8 mouse cellular contexts compared by ENCODE assay signal in the genomic region with DNA sequence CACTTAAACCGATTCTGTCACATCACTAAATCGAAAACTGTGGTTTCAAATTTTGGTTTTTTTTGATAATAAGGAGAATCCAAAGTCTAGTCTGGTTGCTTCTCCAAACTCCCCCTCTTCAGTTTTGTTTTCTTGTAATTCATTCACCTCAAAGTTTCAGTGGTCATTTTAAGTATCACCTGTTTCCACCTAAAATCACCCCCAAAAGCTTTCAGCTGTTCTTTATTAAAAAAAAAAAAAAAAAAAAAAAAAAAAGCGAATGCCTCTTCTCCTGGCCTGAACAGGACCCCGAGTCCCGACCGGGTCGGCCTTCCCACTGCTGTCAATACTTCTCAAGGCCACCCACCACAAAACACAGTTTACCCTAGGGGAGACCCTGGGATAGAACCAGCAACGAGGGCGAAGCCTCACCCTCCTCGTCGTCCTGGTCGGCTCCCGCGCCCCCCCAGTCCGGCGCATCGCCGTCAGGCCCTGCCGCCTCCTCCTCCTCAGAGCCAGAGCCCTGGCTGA. TPM values are rescaled to one million over a fixed set of nuclear protein-coding genes. Genes with fewer than 3 reads are reported as not detected.
DNase-seq lines count a peak whose midpoint lies in the region; ATAC-seq and TF ChIP-seq lines count a peak whose summit lies in the region.

No protein-coding gene starts in this region.

- peaks cover 22% of the 10 kb centered on the region for H3K36me3 ChIP-seq in heart, embryonic 12.5 days
- H3K36me3 ChIP-seq in CH12.LX (replicated peaks in 1 of 2; ENCODE audit: control insufficient read depth in 1 of 2, insufficient read depth in 1 of 2, low read length in 1 of 2), result peaks cover 24 to 50% of the 10 kb centered on the region in 2 experiments
- H3K36me3 ChIP-seq in forebrain, embryonic 16.5 days (ENCODE audit: control insufficient read depth, insufficient read depth), result peaks cover 11% of the 10 kb centered on the region
- H3K36me3 ChIP-seq in liver, postnatal 0 days (replicated peaks; ENCODE audit: insufficient read depth, low read length), result peaks cover 29% of the 10 kb centered on the region

- 9% methylated on average over 19 of the region's 19 CpGs for WGBS in heart, embryonic 12.5 days
- WGBS in forebrain, embryonic 16.5 days, result 9% methylated on average over 19 of the region's 19 CpGs
- WGBS in liver, postnatal 0 days (ENCODE audit: insufficient replicate concordance), result 7% methylated on average over 19 of the region's 19 CpGs

- no peak for DNase-seq in heart, postnatal 14 days
- DNase-seq in CH12.LX (ENCODE audit: extremely low read depth), result no peak
- DNase-seq in liver, postnatal 0 days, result no peak
- DNase-seq in gastrocnemius, postnatal 14 days, result no peak
- no peak for DNase-seq in kidney, postnatal 14 days

- H3K79me2 ChIP-seq in CH12.LX (replicated peaks; ENCODE audit: control insufficient read depth, extremely low read depth, insufficient read depth, poor library complexity, severe bottlenecking), result peaks cover 28% of the 10 kb centered on the region

- peak overlapping the region; percentile 74 for H3K4me2 ChIP-seq in heart, embryonic 12.5 days
- H3K4me2 ChIP-seq in CH12.LX (ENCODE audit: insufficient read depth, low read depth, poor library complexity, severe bottlenecking), result peak overlapping the region; percentile 77
- H3K4me2 ChIP-seq in forebrain, embryonic 16.5 days (ENCODE audit: low read length), result peak overlapping the region; percentile 83
- peak overlapping the region; percentile 90 for H3K4me2 ChIP-seq in liver, postnatal 0 days (ENCODE audit: low read depth, low read length)

- no peaks in the 10 kb centered on the region for H3K27me3 ChIP-seq in heart, embryonic 12.5 days (replicated peaks)
- H3K27me3 ChIP-seq in CH12.LX (replicated peaks), result no peaks in the 10 kb centered on the region
- H3K27me3 ChIP-seq in forebrain, embryonic 16.5 days (replicated peaks; ENCODE audit: control insufficient read depth, insufficient read depth, low read length), result no peaks in the 10 kb centered on the region
- no peaks in the 10 kb centered on the region for H3K27me3 ChIP-seq in liver, postnatal 0 days (ENCODE audit: insufficient read depth, low read length)

- H3K4me1 ChIP-seq in heart, embryonic 12.5 days (replicated peaks), result peaks cover 21% of the 10 kb centered on the region
- H3K4me1 ChIP-seq in CH12.LX (ENCODE audit: control insufficient read depth in 1 of 2, insufficient read depth in 2 of 2), result peaks cover 5 to 26% of the 10 kb centered on the region in 2 experiments
- H3K4me1 ChIP-seq in forebrain, embryonic 16.5 days (replicated peaks; ENCODE audit: control insufficient read depth, insufficient read depth, low read length), result peaks cover 20% of the 10 kb centered on the region
- H3K4me1 ChIP-seq in liver, postnatal 0 days (ENCODE audit: insufficient read depth), result peaks cover 15% of the 10 kb centered on the region

- peak overlapping the region; percentile 79 for H3K27ac ChIP-seq in heart, embryonic 12.5 days (ENCODE audit: poor library complexity, severe bottlenecking)
- H3K27ac ChIP-seq in CH12.LX (ENCODE audit: insufficient read depth, low read depth), result peak overlapping the region; percentile 86
- peak overlapping the region; percentile 86 for H3K27ac ChIP-seq in forebrain, embryonic 16.5 days (ENCODE audit: low read length)
- peak overlapping the region; percentile 91 for H3K27ac ChIP-seq in liver, postnatal 0 days (ENCODE audit: low read depth)

- no peak for TF ChIP-seq EP300 in CH12.LX (IDR thresholded peaks at IDR 0.05; ENCODE audit: low read length)
- TF ChIP-seq EP300 in liver, postnatal 0 days (IDR thresholded peaks at IDR 0.05; ENCODE audit: low read depth), result no peak

- in situ Hi-C loops in CH12.LX (cut with MboI; ENCODE audit: low pct_ligation_motif_present, low pct_unique_long_range_greater_than_20kb, low sequenced_read_pairs), result no loop called here

- no peak for TF ChIP-seq CTCF in CH12.LX (conservative IDR thresholded peaks at IDR 0.05 in 1 of 2, IDR thresholded peaks at IDR 0.05 in 1 of 2; ENCODE audit: low read depth in 2 of 2, low read length in 2 of 2)
- no peak for TF ChIP-seq CTCF in liver, postnatal 0 days (IDR thresholded peaks at IDR 0.05; ENCODE audit: low read depth)

- H3K9me3 ChIP-seq in heart, embryonic 12.5 days (replicated peaks), result no peaks in the 10 kb centered on the region
- no peaks in the 10 kb centered on the region for H3K9me3 ChIP-seq in CH12.LX (replicated peaks; ENCODE audit: low read length)
- H3K9me3 ChIP-seq in forebrain, embryonic 16.5 days (ENCODE audit: control insufficient read depth, low read length), result no peaks in the 10 kb centered on the region
- H3K9me3 ChIP-seq in liver, postnatal 0 days (ENCODE audit: low read length), result no peaks in the 10 kb centered on the region

- no peak; the same call in 1 of the 2 replicates for ATAC-seq in heart, embryonic 12.5 days (ENCODE audit: insufficient number of reproducible peaks, low FRiP score)
- ATAC-seq in forebrain, embryonic 16.5 days, result no peak; the same call in 1 of the 2 replicates
- no peak; the same call in 1 of the 2 replicates for ATAC-seq in liver, postnatal 0 days
- ATAC-seq in activated CD4-positive, CD25-positive, alpha-beta regulatory T cell, adult 4 months, result no peak

- no peak for TF ChIP-seq RAD21 in CH12.LX (IDR thresholded peaks at IDR 0.05; ENCODE audit: low read depth, low read length)

- dilution Hi-C loops in CH12.LX (cut with MboI; ENCODE audit: extremely low pct_ligation_motif_present, extremely low pct_unique_long_range_greater_than_20kb, low sequenced_read_pairs), result no loop called here

- H3K9ac ChIP-seq in heart, embryonic 12.5 days, result peak overlapping the region; percentile 98
- H3K9ac ChIP-seq in CH12.LX (ENCODE audit: insufficient read depth, low read depth), result peak overlapping the region; percentile 71
- peak overlapping the region; percentile 77 for H3K9ac ChIP-seq in forebrain, embryonic 16.5 days (replicated peaks; ENCODE audit: low read depth, low read length)
- peak overlapping the region; percentile 90 for H3K9ac ChIP-seq in liver, postnatal 0 days (replicated peaks)

- intact Hi-C loops in heart, postnatal 14 days (cut with DNase I), result no loop called here
- intact Hi-C loops in gastrocnemius, postnatal 14 days (cut with DNase I; ENCODE audit: low total_unique reads), result no loop called here

- peak overlapping the region; percentile 99 for H3K4me3 ChIP-seq in heart, embryonic 12.5 days
- peak overlapping the region; percentile 73 to 99 (median 95) for H3K4me3 ChIP-seq in CH12.LX (replicated peaks in 1 of 3; ENCODE audit: low read depth in 2 of 3, low read length in 2 of 3, poor library complexity in 1 of 3)
- H3K4me3 ChIP-seq in forebrain, embryonic 16.5 days (replicated peaks; ENCODE audit: low read length), result peak overlapping the region; percentile 63
- H3K4me3 ChIP-seq in liver, postnatal 0 days (ENCODE audit: low read depth, low read length), result peak overlapping the region; percentile 96

- TF ChIP-seq POLR2A in CH12.LX (IDR thresholded peaks at IDR 0.05; ENCODE audit: low read depth, low read length), result no peak

TF ChIP-seq in CH12.LX, 34 proteins besides CTCF, POLR2A, EP300 and RAD21 (continues in another document):
- peak; percentile 31; the same call in 1 of the 2 replicates for TF ChIP-seq ZNF384 (IDR thresholded peaks at IDR 0.05; ENCODE audit: low read depth, low read length)

RNA-seq across cellular contexts. Expression of a gene that starts 0.5 kb away (rescaled TPM):
- polyA plus RNA-seq in heart, embryonic 12.5 days (2016; fragmentation: Nextera tagmentation; extraction: Ambion mirVana), result 20.6 and 23.6 TPM in 2 replicates
- total RNA-seq in heart, postnatal 14 days (2021), result 10 to 100 TPM; 16.4 to 17.5 TPM
- total RNA-seq in CH12.LX (2012; rRNA removed), result 35.5 and 39.7 TPM in 2 replicates
- 59.8 and 70.7 TPM in 2 replicates for total RNA-seq in CH12.LX (2014; rRNA removed)
- polyA plus RNA-seq in CH12.LX (2012; ENCODE audit: insufficient read length, low read depth), result 57.0 and 58.6 TPM in 2 replicates
- polyA plus RNA-seq in forebrain, embryonic 16.5 days (2015; fragmentation: Nextera tagmentation; extraction: Ambion mirVana), result 34.9 and 45.8 TPM in 2 replicates
- polyA plus RNA-seq in liver, postnatal 0 days (2015; fragmentation: Nextera tagmentation; extraction: Ambion mirVana), result 12.3 and 13.6 TPM in 2 replicates
- 10 to 100 TPM; 23.7 to 33.2 TPM for polyA plus RNA-seq in activated CD4-positive, CD25-positive, alpha-beta regulatory T cell, adult 4 months (2017; shearing (Covaris generic))
- 10 to 100 TPM; 11.0 to 12.2 TPM for total RNA-seq in gastrocnemius, postnatal 14 days (2021)

RNA-seq across cellular contexts. Expression of a gene that starts 26.8 kb away (rescaled TPM):
- 44.8 and 48.2 TPM in 2 replicates for polyA plus RNA-seq in heart, embryonic 12.5 days (2016; fragmentation: Nextera tagmentation; extraction: Ambion mirVana)
- 10 to 100 TPM; 30.0 to 41.7 TPM for total RNA-seq in heart, postnatal 14 days (2021)
- total RNA-seq in CH12.LX (2012; rRNA removed), result 1,079 and 1,089 TPM in 2 replicates
- 249 and 299 TPM in 2 replicates for total RNA-seq in CH12.LX (2014; rRNA removed)
- 181 and 204 TPM in 2 replicates for polyA plus RNA-seq in CH12.LX (2012; ENCODE audit: insufficient read length, low read depth)
- polyA plus RNA-seq in forebrain, embryonic 16.5 days (2015; fragmentation: Nextera tagmentation; extraction: Ambion mirVana), result 47.0 and 47.6 TPM in 2 replicates
- 30.5 and 31.1 TPM in 2 replicates for polyA plus RNA-seq in liver, postnatal 0 days (2015; fragmentation: Nextera tagmentation; extraction: Ambion mirVana)
- 100 to 1,000 TPM; 111 to 135 TPM for polyA plus RNA-seq in activated CD4-positive, CD25-positive, alpha-beta regulatory T cell, adult 4 months (2017; shearing (Covaris generic))
- 10 to 100 TPM; 48.3 to 55.4 TPM for total RNA-seq in gastrocnemius, postnatal 14 days (2021)

RNA-seq across cellular contexts. Expression of a gene that starts 27.1 kb away (rescaled TPM):
- 6.2 and 6.3 TPM in 2 replicates for polyA plus RNA-seq in heart, embryonic 12.5 days (2016; fragmentation: Nextera tagmentation; extraction: Ambion mirVana)
- 10 to 100 TPM in 1 of 2 experiments, 1 to 10 TPM in 1; 7.0 to 10.7 TPM for total RNA-seq in heart, postnatal 14 days (2021)
- total RNA-seq in CH12.LX (2012; rRNA removed), result 5.0 and 5.3 TPM in 2 replicates
- 10.9 and 12.0 TPM in 2 replicates for total RNA-seq in CH12.LX (2014; rRNA removed)
- 20.2 and 22.4 TPM in 2 replicates for polyA plus RNA-seq in CH12.LX (2012; ENCODE audit: insufficient read length, low read depth)
- 13.0 and 13.6 TPM in 2 replicates for polyA plus RNA-seq in forebrain, embryonic 16.5 days (2015; fragmentation: Nextera tagmentation; extraction: Ambion mirVana)
- polyA plus RNA-seq in liver, postnatal 0 days (2015; fragmentation: Nextera tagmentation; extraction: Ambion mirVana), result 26.4 and 27.6 TPM in 2 replicates
- 1 to 10 TPM; 3.4 to 3.7 TPM for polyA plus RNA-seq in activated CD4-positive, CD25-positive, alpha-beta regulatory T cell, adult 4 months (2017; shearing (Covaris generic))
- 1 to 10 TPM; 5.9 to 6.7 TPM for total RNA-seq in gastrocnemius, postnatal 14 days (2021)

RNA-seq across cellular contexts. Expression of a gene that starts 40.3 kb away (rescaled TPM):
- polyA plus RNA-seq in heart, embryonic 12.5 days (2016; fragmentation: Nextera tagmentation; extraction: Ambion mirVana), result 3.0 and 3.9 TPM in 2 replicates
- under 1 TPM; 0.56 to 0.57 TPM for total RNA-seq in heart, postnatal 14 days (2021)
- total RNA-seq in CH12.LX (2012; rRNA removed) (not detected in 2 replicates), CH12.LX (2014; rRNA removed) (not detected in 2 replicates)
- not detected in 2 replicates for polyA plus RNA-seq in CH12.LX (2012; ENCODE audit: insufficient read length, low read depth)
- polyA plus RNA-seq in forebrain, embryonic 16.5 days (2015; fragmentation: Nextera tagmentation; extraction: Ambion mirVana), result 6.2 and 12.1 TPM in 2 replicates
- 0.22 and 0.39 TPM in 2 replicates for polyA plus RNA-seq in liver, postnatal 0 days (2015; fragmentation: Nextera tagmentation; extraction: Ambion mirVana)
- polyA plus RNA-seq in activated CD4-positive, CD25-positive, alpha-beta regulatory T cell, adult 4 months (2017; shearing (Covaris generic)), result not detected
- total RNA-seq in gastrocnemius, postnatal 14 days (2021), result under 1 TPM; 0.14 to 0.27 TPM
